Mouse (Mus musculus): ENCODE measurements at regions not wholly inside any gene's neighbourhood (a gene's known extent, or its start where the extent isn't known, plus 50 kb on each side); places are given as distances from the start of the nearest gene placed in this dataset.

DNA sequence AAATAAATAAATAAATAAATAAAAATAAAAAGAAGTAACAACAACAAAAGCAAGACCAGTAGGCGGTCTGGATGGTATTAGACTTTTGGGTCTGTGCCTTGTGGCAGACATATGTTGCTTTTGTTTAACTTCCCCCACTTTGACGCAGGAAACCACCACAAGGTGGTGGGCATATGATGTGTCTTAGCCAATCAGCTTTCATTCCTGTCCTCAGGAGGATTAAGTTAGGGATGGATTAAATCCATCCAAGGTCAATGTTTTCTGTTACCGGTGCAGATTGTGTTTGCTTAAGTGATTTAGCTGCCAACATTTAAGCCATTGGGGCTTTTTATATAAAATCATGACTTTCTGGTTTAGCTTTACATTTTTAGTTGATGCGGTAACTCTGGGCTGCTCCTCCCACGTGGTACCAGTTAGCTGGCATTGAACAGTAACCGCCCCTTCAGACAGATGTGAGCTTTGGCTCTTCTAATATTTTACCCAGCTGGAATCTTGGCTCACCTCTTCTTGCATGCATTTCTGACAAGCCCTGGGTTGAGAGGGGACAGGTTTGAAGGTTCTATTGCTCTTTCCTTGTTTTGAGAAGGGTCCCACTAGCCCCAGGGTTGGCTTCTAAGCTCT, 121.0 kb upstream of the Xylt1 start:
- Histone ChIP-seq H3K4me2 (replicated peaks; ENCODE audit: low read depth, low read length) (no peak overlapping the region), H3K27me3 (ENCODE audit: control insufficient read depth, insufficient read depth, low read length) (no peaks in the 10 kb centered on the region), H3K9ac (ENCODE audit: low read depth, low read length) (no peak overlapping the region), H3K27ac (ENCODE audit: low read depth, low read length) (no peak overlapping the region), H3K36me3 (ENCODE audit: control insufficient read depth, insufficient read depth, low read length) (no peaks in the 10 kb centered on the region), H3K4me3 (ENCODE audit: low read depth, low read length) (no peak overlapping the region), H3K9me3 (ENCODE audit: control insufficient read depth, low read length) (no peaks in the 10 kb centered on the region), H3K4me1 (replicated peaks; ENCODE audit: control insufficient read depth, insufficient read depth, low read length) (no peaks in the 10 kb centered on the region)
- WGBS: 71% methylated on average over 6 of the region's 6 CpGs
- no peak for ATAC-seq (ENCODE audit: low FRiP score)
- DNase-seq (ENCODE audit: low spot score): no peak

DNA sequence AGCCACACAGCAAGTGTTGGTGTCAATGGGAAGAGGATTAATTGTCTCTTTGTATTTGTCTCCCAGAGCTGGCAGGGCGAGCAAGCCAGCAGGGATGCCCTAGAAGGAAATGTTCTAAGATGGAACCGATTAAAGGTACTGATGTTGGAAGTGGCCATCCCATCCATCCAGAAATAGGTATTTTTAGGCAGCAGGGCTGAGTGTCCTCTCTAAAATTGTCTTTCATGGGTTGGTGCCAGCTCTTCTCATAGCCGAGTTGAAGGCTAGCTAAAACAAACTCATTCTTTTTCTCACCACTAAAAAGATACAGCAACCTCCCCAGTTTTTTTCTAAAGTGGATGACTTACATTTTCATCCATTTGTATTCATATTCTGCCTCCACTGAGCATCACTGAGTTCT, 120.2 kb upstream of the Xylt1 start:
- ATAC-seq (ENCODE audit: low FRiP score) (no peak), DNase-seq (ENCODE audit: low spot score) (no peak)
- no peak overlapping the region for H3K27ac ChIP-seq (ENCODE audit: low read depth, low read length)
- H3K36me3 ChIP-seq (ENCODE audit: control insufficient read depth, insufficient read depth, low read length): no peaks in the 10 kb centered on the region
- no peak overlapping the region for H3K4me3 ChIP-seq (ENCODE audit: low read depth, low read length)
- no peaks in the 10 kb centered on the region for H3K9me3 ChIP-seq (ENCODE audit: control insufficient read depth, low read length)
- H3K27me3 ChIP-seq (ENCODE audit: control insufficient read depth, insufficient read depth, low read length): no peaks in the 10 kb centered on the region
- 71% methylated on average over 3 of the region's 3 CpGs for WGBS
- no peak overlapping the region for H3K9ac ChIP-seq (ENCODE audit: low read depth, low read length)
- no peaks in the 10 kb centered on the region for H3K4me1 ChIP-seq (replicated peaks; ENCODE audit: control insufficient read depth, insufficient read depth, low read length)
- no peak overlapping the region for H3K4me2 ChIP-seq (replicated peaks; ENCODE audit: low read depth, low read length)

DNA sequence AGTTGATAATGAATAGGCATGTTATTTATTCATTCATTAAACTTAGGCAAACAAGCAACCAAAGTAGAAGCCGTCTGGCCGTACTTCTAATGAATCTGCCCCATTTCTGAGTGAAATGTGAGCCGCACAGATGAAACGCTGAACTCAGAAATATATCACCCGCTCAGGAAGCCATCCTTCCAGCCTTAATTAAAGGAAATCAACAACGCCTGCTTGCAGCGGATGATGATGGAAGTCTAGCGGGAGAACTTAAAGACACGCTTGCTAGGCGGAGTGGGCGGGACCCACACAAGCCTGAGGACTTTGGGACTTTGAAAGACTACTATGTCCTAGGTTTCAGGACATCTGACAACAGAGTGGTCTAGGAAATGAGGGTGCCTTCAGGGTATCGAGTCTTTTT, 117.7 kb upstream of the Xylt1 start:
- H3K27me3 ChIP-seq (ENCODE audit: control insufficient read depth, insufficient read depth, low read length): no peaks in the 10 kb centered on the region
- H3K27ac ChIP-seq (ENCODE audit: low read depth, low read length): no peak overlapping the region
- H3K4me2 ChIP-seq (replicated peaks; ENCODE audit: low read depth, low read length): no peak overlapping the region
- no peaks in the 10 kb centered on the region for H3K36me3 ChIP-seq (ENCODE audit: control insufficient read depth, insufficient read depth, low read length)
- H3K4me1 ChIP-seq (replicated peaks; ENCODE audit: control insufficient read depth, insufficient read depth, low read length): no peaks in the 10 kb centered on the region
- no peaks in the 10 kb centered on the region for H3K9me3 ChIP-seq (ENCODE audit: control insufficient read depth, low read length)
- DNase-seq (ENCODE audit: low spot score): no peak
- no peak overlapping the region for H3K4me3 ChIP-seq (ENCODE audit: low read depth, low read length)
- no peak for ATAC-seq (ENCODE audit: low FRiP score)
- 93% methylated on average over 12 of the region's 12 CpGs for WGBS
- H3K9ac ChIP-seq (ENCODE audit: low read depth, low read length): no peak overlapping the region

DNA sequence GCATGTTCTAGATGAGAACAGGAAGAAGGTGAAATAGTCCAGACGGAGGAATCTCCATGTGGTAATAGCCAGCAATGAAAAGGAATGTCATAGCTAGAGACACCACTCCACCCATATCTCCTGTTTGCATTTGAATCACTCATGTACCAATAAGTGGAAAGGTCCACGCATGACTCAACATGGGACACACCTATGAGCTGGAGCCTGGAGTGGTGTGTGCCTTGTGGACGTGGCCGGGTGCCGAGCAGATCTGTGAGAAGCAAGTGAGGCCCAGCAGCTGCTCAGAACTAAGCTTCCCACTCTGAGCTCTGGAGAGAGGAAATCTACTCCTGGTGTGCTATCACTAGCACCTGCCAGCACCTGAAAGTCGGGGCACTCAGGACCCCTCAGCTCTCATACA, 116.4 kb upstream of the Xylt1 start:
- H3K4me3 ChIP-seq (ENCODE audit: low read depth, low read length): no peak overlapping the region
- H3K36me3 ChIP-seq (ENCODE audit: control insufficient read depth, insufficient read depth, low read length): no peaks in the 10 kb centered on the region
- H3K9ac ChIP-seq (ENCODE audit: low read depth, low read length): no peak overlapping the region
- no peaks in the 10 kb centered on the region for H3K4me1 ChIP-seq (replicated peaks; ENCODE audit: control insufficient read depth, insufficient read depth, low read length)
- ATAC-seq (ENCODE audit: low FRiP score): no peak
- H3K9me3 ChIP-seq (ENCODE audit: control insufficient read depth, low read length): no peaks in the 10 kb centered on the region
- no peak overlapping the region for H3K4me2 ChIP-seq (replicated peaks; ENCODE audit: low read depth, low read length)
- WGBS: 96% methylated on average over 6 of the region's 6 CpGs
- no peak for DNase-seq (ENCODE audit: low spot score)
- H3K27me3 ChIP-seq (ENCODE audit: control insufficient read depth, insufficient read depth, low read length): no peaks in the 10 kb centered on the region
- no peak overlapping the region for H3K27ac ChIP-seq (ENCODE audit: low read depth, low read length)

DNA sequence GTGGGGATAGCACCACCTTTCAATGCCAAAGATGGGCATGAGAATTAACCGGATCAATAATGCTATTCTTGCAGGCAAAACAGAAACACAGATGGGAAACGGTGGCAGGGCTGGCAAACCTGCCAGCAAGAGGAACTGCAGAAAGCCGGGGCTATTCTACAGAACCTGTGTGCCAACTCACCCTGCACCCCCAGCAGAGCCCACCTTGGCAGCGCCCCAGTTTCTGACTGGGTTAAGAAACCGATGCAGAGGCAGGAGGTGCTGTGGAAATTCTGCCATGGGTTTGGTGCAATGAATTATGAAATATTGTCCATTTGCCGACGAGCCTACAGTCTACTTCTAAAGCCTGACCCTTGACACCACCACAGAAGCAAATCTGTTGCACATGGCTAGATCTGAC, 112.7 kb upstream of the Xylt1 start:
- no peak for ATAC-seq (ENCODE audit: low FRiP score)
- Histone ChIP-seq H3K9me3 (ENCODE audit: control insufficient read depth, low read length) (no peaks in the 10 kb centered on the region), H3K4me2 (replicated peaks; ENCODE audit: low read depth, low read length) (no peak overlapping the region), H3K4me3 (ENCODE audit: low read depth, low read length) (no peak overlapping the region), H3K9ac (ENCODE audit: low read depth, low read length) (no peak overlapping the region), H3K4me1 (replicated peaks; ENCODE audit: control insufficient read depth, insufficient read depth, low read length) (no peaks in the 10 kb centered on the region), H3K36me3 (ENCODE audit: control insufficient read depth, insufficient read depth, low read length) (no peaks in the 10 kb centered on the region), H3K27me3 (ENCODE audit: control insufficient read depth, insufficient read depth, low read length) (no peaks in the 10 kb centered on the region), H3K27ac (ENCODE audit: low read depth, low read length) (no peak overlapping the region)
- WGBS: 90% methylated on average over 7 of the region's 7 CpGs
- no peak for DNase-seq (ENCODE audit: low spot score)

DNA sequence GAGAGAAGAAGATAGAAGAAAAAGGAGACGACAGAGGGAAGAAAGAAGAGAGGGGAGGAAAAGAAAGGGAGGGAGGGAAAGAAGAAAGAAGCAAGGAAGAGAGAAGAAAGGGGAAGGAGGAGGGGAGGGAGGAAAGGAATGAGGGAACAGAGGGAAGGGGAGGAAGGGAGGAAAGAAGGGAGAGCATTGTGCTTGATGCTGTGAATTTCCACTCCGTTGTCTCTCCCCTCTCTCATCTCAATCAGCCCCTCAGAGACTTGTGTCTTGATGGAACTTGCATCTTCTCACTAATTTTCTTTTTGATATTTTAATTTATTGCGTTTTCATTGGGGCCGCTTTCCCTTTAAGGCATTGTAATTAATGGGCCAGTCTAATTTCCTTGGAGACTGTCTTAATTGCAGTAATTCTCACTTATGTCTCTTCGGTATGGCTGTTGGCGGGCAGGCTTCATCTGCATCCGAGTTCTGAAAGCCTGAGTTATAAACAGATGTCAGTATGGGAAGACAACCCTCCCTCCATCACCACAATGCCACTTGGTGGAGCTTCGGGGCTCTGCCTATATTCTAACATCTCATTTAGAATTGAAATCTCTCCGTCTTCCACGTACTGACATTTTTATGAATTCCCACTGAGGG, 111.4 kb upstream of the Xylt1 start:
- ATAC-seq (ENCODE audit: low FRiP score) (no peak), DNase-seq (ENCODE audit: low spot score) (no peak)
- WGBS: 84% methylated on average over 10 of the region's 10 CpGs
- no peak overlapping the region for H3K27ac ChIP-seq (ENCODE audit: low read depth, low read length)
- no peak overlapping the region for H3K4me2 ChIP-seq (replicated peaks; ENCODE audit: low read depth, low read length)
- H3K27me3 ChIP-seq (ENCODE audit: control insufficient read depth, insufficient read depth, low read length): no peaks in the 10 kb centered on the region
- no peaks in the 10 kb centered on the region for H3K9me3 ChIP-seq (ENCODE audit: control insufficient read depth, low read length)
- no peak overlapping the region for H3K4me3 ChIP-seq (ENCODE audit: low read depth, low read length)
- H3K36me3 ChIP-seq (ENCODE audit: control insufficient read depth, insufficient read depth, low read length): no peaks in the 10 kb centered on the region
- no peak overlapping the region for H3K9ac ChIP-seq (ENCODE audit: low read depth, low read length)
- no peaks in the 10 kb centered on the region for H3K4me1 ChIP-seq (replicated peaks; ENCODE audit: control insufficient read depth, insufficient read depth, low read length)

DNA sequence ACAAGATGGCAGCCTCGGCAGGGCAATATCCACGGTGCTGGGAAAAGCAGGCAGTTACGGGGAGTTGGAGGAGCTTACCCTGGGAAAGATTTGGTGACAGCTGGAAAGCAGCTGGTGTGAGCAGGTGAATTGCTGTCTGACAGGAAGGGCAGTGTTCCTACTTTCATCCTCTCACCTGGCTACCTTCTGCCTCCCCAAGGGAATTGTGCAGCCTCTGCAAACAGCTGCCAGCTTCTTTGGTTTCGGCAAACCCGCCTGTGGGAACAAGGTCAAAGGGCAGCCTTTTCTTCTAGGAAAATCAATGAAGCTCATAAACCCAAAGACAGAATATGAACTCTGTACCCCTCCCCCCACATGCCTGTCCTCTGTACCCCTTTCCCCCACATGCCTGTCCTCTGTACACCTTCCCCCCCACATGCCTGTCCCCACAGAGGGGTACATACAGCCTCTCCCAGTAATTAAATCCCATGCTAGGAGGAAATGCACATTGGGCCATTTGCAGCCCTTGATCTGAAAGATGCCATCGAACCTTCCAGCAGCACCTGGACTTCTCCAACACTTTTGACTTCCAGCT, 102.3 kb upstream of the Xylt1 start:
- DNase-seq (ENCODE audit: low spot score) (peak; percentile 22), ATAC-seq (ENCODE audit: low FRiP score) (no peak)
- H3K4me3 ChIP-seq (ENCODE audit: low read depth, low read length): no peak overlapping the region
- no peak overlapping the region for H3K27ac ChIP-seq (ENCODE audit: low read depth, low read length)
- 50% methylated on average over 6 of the region's 6 CpGs for WGBS
- H3K9me3 ChIP-seq (ENCODE audit: control insufficient read depth, low read length): no peaks in the 10 kb centered on the region
- no peak overlapping the region for H3K9ac ChIP-seq (ENCODE audit: low read depth, low read length)
- H3K4me2 ChIP-seq (replicated peaks; ENCODE audit: low read depth, low read length): no peak overlapping the region
- no peaks in the 10 kb centered on the region for H3K4me1 ChIP-seq (replicated peaks; ENCODE audit: control insufficient read depth, insufficient read depth, low read length)
- no peaks in the 10 kb centered on the region for H3K36me3 ChIP-seq (ENCODE audit: control insufficient read depth, insufficient read depth, low read length)
- no peaks in the 10 kb centered on the region for H3K27me3 ChIP-seq (ENCODE audit: control insufficient read depth, insufficient read depth, low read length)

DNA sequence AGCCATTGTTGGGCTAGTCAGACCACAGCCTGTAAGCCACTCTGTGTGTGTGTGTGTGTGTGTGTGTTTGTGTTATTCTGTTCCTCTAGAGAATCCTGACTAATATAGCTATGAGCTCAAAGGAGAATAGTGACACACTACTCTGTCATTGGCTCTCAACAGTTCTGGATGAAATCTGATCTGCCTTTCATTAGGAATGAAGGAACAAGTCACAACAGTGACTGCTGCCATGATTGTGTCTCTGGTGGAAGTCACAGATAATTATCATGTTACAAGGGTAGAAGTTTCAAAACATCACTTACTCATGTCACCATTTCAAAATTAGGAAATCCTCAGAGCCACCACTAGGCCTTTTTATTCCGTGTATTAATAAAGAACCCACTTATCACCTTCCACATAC, 98.6 kb upstream of the Xylt1 start:
- no peak overlapping the region for H3K27ac ChIP-seq (ENCODE audit: low read depth, low read length)
- H3K4me1 ChIP-seq (replicated peaks; ENCODE audit: control insufficient read depth, insufficient read depth, low read length): no peaks in the 10 kb centered on the region
- DNase-seq (ENCODE audit: low spot score): no peak
- no peak overlapping the region for H3K9ac ChIP-seq (ENCODE audit: low read depth, low read length)
- no peak for ATAC-seq (ENCODE audit: low FRiP score)
- H3K4me3 ChIP-seq (ENCODE audit: low read depth, low read length): no peak overlapping the region
- H3K27me3 ChIP-seq (ENCODE audit: control insufficient read depth, insufficient read depth, low read length): no peaks in the 10 kb centered on the region
- WGBS: 89% methylated on average over 1 of the region's 1 CpGs
- H3K4me2 ChIP-seq (replicated peaks; ENCODE audit: low read depth, low read length): no peak overlapping the region
- H3K36me3 ChIP-seq (ENCODE audit: control insufficient read depth, insufficient read depth, low read length): no peaks in the 10 kb centered on the region
- H3K9me3 ChIP-seq (ENCODE audit: control insufficient read depth, low read length): no peaks in the 10 kb centered on the region

DNA sequence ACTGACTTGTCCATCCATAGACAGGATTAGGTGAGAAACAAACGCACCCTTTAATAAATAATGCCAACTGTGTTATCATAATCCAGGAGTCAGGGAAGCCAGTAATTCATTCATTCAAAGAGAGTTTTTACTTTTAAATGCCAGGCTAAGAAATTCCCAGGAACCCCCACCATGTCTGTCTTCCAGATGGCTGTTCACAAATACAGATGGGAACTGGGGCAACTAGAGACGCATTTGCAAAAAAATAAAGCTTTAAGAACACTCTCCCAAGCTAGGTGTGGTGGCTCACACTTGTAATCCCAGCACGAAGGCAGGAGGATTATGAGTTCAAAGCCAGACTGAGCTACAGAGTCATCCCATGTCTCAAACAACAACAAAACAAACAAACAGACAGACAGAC, 95.6 kb upstream of the Xylt1 start:
- Histone ChIP-seq H3K27me3 (ENCODE audit: control insufficient read depth, insufficient read depth, low read length) (no peaks in the 10 kb centered on the region), H3K36me3 (ENCODE audit: control insufficient read depth, insufficient read depth, low read length) (no peaks in the 10 kb centered on the region)
- no peak for ATAC-seq (ENCODE audit: low FRiP score)

More for the DNA sequence above, 95.6 kb upstream of the Xylt1 start:
- H3K4me2 ChIP-seq (replicated peaks; ENCODE audit: low read depth, low read length): no peak overlapping the region
- no peak overlapping the region for H3K9ac ChIP-seq (ENCODE audit: low read depth, low read length)
- H3K9me3 ChIP-seq (ENCODE audit: control insufficient read depth, low read length): no peaks in the 10 kb centered on the region
- WGBS: 85% methylated on average over 3 of the region's 3 CpGs
- H3K4me3 ChIP-seq (ENCODE audit: low read depth, low read length): no peak overlapping the region
- no peak for DNase-seq (ENCODE audit: low spot score)
- no peaks in the 10 kb centered on the region for H3K4me1 ChIP-seq (replicated peaks; ENCODE audit: control insufficient read depth, insufficient read depth, low read length)
- no peak overlapping the region for H3K27ac ChIP-seq (ENCODE audit: low read depth, low read length)
